Mouse (Mus musculus) erythroid progenitor cell, adult 5-6 weeks (primary cell): Measurements from ENCODE around the gene Trmu. TPM values are rescaled to one million over a fixed set of nuclear protein-coding genes. Genes with fewer than 3 reads are reported as not detected.

ENCODE experiments used
- ATAC-seq: replicated peaks from 2 replicates; pipeline ENCODE4 v1.8.0; 2016; ENCODE audit warnings: moderate number of reproducible peaks, mild to moderate bottlenecking, moderate TSS enrichment, inconsistent platforms; ENCODE audit not compliant: poor library complexity, low FRiP score, severe bottlenecking
- total RNA-seq, 2 experiments: library from RNA; stranded (forward) in 1 of 2; stranded (reverse) in 1 of 2; fragments of 150-400 nt in 1 of 2; fragments of 186-747, 209-891 nt in 1 of 2; gene quantifications; 2 replicates each; pipeline versions ENCODE4 v1.2.3 to v1.2.4; 2015 to 2017; ENCODE audit warnings: low replicate concordance in 2 of 2

Gene Trmu
- total RNA-seq, 2 experiments from 2014 or later, result 6.2 to 10.9 TPM

DNA sequence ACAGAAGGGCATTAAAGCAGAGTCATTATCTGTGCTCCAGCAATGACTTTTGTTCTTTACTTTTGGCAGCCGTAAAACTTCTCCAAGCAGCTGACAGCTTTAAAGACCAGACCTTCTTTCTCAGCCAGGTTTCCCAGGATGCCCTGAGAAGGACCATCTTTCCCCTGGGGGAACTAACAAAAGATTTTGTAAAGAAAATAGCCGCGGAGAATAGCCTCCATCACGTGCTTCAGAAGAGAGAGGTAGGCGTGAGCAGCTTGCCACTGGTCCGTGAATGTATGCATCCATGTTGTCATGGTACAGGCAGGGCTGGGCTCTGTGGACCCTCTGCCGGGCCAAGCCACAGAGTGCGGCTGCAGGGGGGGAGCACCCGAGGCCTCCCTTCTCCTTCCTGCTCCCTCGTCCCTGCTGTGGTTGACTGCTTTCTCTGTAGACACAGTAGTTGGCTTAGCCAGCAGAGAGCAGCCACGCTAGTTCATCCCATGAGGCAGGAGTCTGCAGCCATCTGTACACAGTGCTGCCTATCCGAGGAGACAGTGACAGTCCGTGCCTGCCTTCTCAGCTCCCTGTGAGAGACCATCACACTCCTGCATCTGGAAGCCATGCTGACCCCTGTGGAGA lies 13.5 kb downstream of the Trmu start:
- no peak for ATAC-seq

DNA sequence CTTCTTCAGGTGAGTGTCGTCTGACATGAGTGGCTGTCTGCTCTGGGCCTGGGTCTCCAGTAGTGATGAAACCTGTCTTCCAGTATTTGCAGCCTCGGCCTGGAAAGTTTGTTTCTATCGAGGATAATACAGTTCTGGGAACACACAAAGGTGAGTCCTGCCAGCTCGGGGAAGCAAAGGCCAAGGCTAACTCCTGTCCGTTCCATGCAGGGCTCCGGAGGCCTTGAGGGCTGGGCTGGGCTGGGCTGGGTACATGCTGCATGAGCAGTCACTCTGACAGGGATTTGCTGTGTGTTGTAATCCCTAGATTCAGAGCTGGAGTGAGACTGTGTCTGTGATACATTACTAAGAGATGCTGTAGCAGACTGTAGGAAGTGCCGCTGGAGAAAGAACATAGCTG lies 14.8 kb downstream of the Trmu start:
- ATAC-seq, result no peak

DNA sequence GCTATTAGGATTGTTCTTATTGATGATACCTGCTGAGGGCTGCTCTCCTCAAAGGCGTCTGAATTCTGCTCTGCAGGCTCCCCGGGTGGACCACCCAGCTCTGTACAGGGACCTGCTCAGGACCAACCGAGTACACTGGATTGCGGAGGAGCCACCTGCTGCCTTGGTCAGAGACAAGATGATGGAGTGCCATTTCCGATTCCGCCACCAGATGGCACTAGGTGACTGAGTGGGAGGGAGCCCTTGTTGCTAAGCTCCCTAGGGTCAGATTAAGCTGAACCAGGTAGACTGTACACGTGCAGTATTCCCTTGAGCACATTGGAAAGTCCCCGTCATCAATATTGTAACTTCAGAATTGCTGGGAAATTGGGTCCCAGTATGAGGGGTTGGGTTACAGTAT lies 17.2 kb downstream of the Trmu start:
- peak; percentile 64 for ATAC-seq

DNA sequence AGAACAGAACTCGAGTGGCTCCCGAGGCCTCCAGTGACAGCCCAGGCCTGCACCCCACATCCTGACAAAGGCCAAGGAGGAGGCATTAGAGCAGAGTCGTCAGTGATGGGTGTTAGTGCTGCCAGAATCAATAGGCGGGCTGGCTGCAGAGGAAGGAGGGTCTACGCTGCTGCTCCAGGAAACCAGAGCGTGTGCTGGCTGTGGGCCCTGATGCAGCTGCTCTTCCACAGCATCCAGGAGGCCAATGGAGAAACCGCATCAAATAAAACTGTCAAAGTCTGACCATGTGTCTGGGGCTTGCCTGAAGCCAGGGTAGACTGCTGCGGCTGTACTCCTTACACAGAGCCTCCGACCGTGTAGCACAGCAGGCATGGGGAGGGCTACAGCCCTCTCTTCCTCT lies 18.0 kb downstream of the Trmu start:
- ATAC-seq, result no peak

DNA sequence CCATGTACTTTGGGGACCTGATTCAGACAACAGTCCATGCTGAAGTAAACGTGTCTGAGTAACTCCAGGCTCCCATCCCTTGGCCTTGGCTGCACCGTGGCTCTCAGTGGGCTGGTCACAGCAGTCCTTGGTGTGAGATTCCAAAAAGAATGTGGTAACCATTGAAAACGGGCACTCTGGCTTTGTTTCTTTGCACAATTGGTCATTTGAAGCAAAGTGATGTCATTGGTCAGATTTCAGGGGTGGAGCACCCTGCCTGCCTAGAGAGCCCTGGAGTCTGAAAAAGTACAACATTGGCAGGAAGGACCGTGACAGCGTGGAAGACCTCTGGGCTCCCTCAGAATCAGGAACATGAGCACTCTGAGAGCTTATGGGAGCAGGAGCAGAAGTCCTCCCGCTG lies 20.3 kb downstream of the Trmu start:
- ATAC-seq, result no peak

DNA sequence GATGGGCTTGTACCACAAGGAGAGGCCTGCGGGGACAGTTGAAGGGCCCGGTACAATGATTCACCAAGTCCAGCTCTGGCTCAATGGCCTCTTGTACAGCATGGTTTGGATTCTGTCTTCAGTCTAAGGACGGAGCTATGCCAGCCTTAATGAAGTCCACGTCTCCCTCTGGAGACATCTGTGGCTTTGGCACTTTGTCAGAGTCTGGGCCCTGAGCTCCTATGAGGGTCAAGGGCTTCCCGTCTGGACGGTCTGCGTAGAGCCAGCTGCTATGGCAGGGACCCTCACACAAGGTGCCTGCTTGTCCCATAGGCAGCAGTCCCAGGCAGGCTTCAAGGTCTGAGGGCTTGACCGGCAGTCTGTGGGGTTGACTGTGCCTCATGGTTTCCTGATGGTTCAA lies 21.2 kb downstream of the Trmu start:
- no peak for ATAC-seq

DNA sequence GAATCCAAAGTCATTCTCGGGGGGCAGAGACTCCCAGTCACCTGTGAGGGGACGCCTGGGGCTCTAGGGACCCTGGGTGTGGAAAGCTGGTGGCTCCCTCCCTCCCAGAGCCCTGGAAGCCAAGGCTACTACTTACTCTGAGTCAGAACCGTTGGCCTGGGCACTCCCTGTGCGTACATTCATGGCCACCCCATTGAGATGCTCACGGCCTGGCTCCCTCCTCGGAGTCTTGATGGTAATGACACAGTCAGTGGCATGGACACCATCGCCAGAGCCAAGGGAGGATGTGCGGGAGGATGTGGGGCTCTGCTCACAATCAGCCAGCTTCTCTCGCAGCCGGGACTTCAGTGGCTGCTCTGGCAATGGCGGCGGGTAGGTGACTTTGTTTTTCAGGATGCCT lies 21.7 kb downstream of the Trmu start:
- no peak for ATAC-seq

DNA sequence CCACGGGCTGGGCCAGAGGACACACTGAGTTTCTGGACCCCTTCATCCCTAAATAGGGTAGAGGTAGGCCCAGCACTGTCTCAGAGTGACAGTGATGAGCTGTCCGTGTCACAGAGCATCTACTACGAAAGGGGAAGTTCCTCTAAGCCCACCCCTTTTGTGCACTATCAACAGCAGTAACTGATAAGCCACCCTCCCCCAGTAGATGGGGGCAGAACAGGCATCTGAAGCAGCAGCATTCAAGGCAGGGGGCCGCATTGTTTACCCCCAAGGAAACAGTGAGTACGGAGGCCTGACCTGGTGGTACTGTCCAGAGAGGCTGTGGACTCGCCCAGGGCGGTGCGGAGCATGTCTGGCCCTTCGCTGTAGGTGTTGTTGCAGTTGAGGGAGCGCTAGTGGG lies 23.4 kb downstream of the Trmu start:
- ATAC-seq, result no peak

DNA sequence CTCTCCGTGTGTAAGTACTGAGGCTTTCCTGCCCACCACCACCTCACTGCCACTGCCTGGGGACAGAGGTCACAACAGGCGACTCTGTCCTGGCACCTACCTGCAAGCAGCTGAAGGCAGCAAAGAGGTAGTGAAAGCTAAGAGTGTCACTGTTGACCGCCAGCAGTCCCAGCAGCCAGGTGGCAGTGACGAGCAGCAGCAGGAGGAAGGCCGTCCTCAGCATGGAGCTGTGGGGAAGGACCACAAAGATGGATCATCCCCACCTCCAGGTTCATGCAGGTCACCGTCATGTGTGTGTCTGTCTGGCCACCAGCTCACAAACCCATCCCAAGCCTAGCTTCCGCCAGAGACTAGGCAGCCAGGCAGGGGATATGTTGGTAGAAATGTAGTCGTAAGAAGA lies 24.7 kb downstream of the Trmu start:
- no peak for ATAC-seq

DNA sequence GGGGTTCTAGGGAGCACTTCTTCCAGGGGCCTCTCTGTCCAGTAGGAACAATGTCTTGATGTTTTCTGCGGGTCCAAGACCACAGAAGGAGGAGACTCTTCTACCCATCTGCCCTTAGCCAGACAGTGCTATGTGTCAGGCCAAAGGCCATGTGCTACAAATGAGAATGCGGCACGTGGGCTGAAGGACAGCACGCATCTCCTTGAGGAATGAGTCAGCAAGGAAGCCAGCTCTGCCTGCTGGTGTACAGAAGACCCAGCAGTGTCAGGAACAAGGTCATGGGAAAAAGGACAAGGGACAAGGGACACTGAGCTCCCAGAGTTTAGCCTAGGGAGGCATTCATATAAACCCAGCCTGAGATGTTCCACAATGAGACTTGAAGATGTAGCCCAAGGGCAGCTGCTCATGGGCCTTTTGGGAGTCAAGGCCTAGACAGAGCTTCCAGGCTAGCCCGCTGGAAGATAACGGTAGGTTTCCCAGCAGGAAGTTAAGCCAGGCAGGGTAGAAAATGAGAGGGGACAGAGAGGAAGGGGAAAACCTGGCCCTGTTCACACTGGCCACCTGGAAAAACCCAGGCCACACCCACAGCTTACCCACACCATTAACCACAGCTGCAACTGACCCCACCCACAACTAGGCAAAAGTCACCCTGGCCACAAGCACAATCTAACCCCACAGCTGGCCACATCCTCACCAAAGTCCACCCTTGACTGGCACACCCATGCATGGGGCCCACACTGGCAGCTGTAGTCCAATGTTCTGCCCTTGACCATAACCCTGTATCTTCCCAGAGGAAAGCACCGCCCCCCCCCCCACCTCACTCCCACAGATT lies 29.8 kb downstream of the Trmu start:
- no peak for ATAC-seq

DNA sequence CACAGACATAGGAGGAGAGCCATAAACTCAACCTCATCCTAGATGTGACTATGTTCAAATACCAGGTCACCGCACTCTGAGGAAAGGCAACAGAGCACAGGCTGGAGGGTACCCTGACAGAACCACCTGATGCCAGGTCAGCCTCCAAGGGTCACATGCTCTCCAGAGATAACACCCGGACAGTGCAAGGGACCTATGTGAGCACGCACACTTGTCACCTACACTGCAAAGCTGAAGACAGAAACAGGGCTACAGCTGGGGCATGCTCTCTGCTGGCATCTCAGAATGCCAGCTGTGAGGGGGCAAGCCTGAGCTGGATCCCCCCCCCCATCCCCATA lies 30.3 kb downstream of the Trmu start:
- no peak for ATAC-seq

DNA sequence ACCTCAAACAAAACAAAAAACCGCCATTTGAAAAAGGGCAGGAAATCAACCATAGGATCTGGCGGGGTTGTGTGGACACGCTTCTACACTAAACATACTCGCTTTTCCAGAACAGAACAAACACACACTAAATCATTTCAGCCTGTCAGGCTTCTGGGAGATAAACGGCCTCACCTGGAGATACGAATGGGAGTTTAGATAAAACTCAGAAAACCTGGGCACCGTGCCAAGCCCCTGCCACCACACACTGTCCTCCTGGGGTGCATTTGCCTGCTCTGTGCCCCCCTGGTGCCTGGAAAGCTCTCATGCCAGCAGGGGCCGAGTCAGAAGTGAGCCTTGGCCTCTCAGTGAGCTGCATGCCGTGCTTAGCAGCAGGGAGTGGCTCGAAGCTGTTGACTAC lies 30.8 kb downstream of the Trmu start:
- no peak for ATAC-seq

DNA sequence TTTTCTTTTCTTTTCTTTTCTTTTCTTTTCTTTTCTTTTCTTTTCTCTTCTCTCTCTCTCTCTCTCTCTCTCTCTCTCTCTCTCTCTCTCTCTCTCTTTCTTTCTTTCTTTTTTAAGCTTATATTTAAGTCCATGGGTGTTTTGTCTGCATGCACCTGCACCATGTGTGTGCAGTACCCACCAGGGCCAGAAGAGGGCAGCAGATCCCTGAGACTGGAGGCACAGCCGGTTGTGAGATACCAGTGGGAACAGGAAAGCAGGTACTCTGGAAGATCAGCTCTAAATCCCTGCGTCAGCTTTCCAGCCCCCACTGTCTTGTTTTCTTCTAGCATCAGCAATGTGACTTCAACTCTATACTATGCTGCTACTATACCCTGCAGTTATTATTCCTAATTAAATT lies 34.5 kb downstream of the Trmu start:
- ATAC-seq, result peak; percentile 62; the same call in 1 of the 2 replicates

DNA sequence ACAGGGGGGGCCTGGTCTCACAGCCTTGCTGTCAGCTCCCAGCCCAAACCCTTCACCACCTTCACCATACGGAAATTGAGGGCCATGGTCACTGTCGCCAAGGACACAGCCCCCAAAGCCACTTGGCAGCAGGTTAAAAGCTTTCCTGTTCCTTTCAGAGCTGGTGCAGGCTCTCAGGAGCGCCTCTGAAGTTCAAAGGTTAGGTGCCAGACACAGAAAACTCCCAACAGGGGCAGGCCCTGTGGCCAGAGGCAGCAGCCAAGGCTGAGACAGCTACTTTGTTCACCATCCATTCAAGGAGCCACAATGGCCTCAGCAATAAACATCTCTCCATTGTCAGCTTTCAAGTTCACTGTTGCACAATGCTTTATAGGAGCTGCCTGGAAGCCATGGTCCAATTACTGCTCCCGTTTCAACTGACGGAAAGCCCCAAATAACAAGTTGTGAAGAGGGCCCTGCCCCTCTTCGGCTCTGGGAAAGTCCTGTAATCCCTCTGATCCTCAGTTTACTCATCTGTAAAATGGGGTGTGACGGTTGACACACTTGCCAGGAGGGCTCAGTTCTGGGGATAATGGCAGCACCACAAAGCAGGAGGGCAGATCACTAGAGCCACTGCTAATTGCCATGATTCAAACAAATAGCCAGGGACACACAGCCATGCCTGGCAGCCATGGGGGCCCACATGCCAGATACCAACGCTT lies 40.2 kb downstream of the Trmu start:
- no peak for ATAC-seq

DNA sequence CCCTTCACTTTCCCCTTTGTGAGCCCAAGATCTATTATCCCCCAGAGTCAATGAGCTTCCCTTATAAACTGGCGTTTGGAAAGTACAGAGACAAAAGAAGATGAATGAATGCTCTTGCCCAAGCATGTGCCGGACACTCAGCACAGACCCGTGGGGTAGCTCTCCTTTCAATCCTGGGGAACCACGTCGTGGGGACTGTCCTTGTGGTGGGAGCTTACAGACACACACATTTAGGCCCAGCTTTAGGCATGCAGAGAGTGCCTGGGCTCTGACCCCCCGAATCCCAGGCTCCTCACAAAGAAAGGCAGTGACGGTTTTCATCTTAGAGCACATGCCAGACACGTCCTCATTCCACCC lies 40.8 kb downstream of the Trmu start:
- no peak for ATAC-seq

DNA sequence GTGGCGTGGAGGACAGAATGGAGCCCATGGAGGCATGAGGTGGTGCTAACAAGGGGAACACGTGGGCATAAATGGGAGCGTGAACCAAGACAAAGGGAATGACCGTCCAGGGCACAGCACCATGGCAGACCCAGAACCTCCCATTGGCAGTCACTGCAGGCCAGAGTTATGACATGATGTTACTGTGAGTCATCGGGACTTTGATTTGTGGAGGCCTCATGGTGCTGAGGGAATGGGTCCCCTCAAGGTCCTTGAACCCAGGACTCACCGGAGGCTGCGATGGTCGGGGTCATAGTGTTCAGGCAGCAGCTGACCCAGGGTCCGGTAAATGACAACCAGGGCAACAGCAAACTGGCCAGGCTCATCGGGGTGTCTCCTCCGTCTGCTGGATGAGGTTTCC lies 42.7 kb downstream of the Trmu start:
- ATAC-seq, result no peak

DNA sequence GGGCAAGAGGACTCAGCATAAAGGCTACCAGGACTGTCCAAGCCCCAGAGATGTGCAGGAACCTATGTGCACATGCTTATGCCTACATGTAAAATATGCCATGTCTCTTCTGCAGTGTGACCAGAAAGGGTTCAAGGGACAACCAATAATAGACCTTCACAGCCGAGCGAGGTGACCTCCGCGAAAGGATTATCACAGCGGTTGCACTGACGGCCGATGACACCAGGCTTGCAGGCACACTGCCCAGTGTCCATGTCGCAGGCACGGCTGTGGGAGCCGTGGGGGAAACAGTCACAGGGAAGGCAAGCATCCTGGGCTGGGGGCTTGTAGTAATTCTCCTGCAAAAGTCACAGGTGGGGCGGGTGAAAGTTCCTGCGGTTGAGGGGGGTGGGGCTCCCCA lies 49.0 kb downstream of the Trmu start:
- ATAC-seq, result no peak

DNA sequence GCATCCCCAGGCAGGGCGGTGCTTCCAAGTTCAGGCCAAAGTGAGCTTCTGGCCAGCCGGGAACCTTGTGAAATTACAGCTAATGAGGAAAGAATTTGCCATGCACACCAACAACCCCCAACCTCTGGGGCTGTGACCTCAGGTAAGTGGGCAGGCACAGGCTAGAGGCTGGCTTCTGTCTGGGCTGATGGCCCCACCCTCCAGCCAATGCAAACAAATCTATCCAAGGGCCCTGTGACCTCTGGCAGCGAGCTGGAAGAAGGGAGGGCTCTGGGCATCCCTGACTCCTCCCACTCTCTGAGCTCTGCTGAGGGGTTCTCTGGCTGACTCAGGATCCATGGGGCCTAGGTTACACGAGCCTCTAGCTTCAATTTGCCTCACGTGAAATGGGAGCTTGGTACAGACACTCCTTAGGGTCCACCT lies 56.5 kb downstream of the Trmu start:
- no peak for ATAC-seq
